Mouse (Mus musculus) stomach, embryonic 14.5 days (tissue): Measurements from ENCODE around the gene Upp1. TPM values are rescaled to one million over a fixed set of nuclear protein-coding genes. Genes with fewer than 3 reads are reported as not detected.

Experiments
- ATAC-seq: fragments of 200-750 bp; cut with Nextera tagmentation; 2 replicates; pipeline ENCODE4 v1.8.0; 2017; ENCODE audit warnings: low read depth, moderate TSS enrichment; ENCODE audit not compliant: insufficient number of reproducible peaks, insufficient read depth, low FRiP score
- H3K27ac ChIP-seq: fragments of 300-500 bp; sonication (generic); 2 replicates; pipeline ENCODE4 v1.5.1; 2014; ENCODE audit warnings: mild to moderate bottlenecking, low read length, moderate library complexity, mixed read lengths
- H3K27me3 ChIP-seq: fragments of 300-500 bp; sonication (generic); 2 replicates; pipeline ENCODE4 v1.6.1; 2014; ENCODE audit warnings: low read length, control low read depth, mixed read lengths; ENCODE audit not compliant: control insufficient read depth, insufficient read depth
- H3K36me3 ChIP-seq: fragments of 300-500 bp; sonication (generic); 2 replicates; pipeline ENCODE4 v1.6.1; 2014; ENCODE audit warnings: mild to moderate bottlenecking, control low read depth, low read length, moderate library complexity, mixed read lengths; ENCODE audit not compliant: control insufficient read depth, insufficient read depth
- H3K4me1 ChIP-seq: fragments of 300-500 bp; sonication (generic); 2 replicates; pipeline ENCODE4 v1.6.1; 2014; ENCODE audit warnings: low read length, control low read depth, mixed read lengths; ENCODE audit not compliant: control insufficient read depth, insufficient read depth
- H3K4me2 ChIP-seq: fragments of 300-500 bp; sonication (generic); replicated peaks from 2 replicates; pipeline ENCODE4 v1.6.1; 2014; ENCODE audit warnings: low read depth, low read length, control low read depth
- H3K4me3 ChIP-seq: fragments of 300-500 bp; sonication (generic); 2 replicates; pipeline ENCODE4 v1.5.1; 2014; ENCODE audit warnings: low read depth, low read length, control low read depth
- H3K9ac ChIP-seq: fragments of 300-500 bp; sonication (generic); replicated peaks from 2 replicates; pipeline ENCODE4 v1.6.1; 2014; ENCODE audit warnings: low read depth, mild to moderate bottlenecking, control low read depth, low read length, moderate library complexity, mixed read lengths
- H3K9me3 ChIP-seq: fragments of 300-500 bp; sonication (generic); 2 replicates; pipeline ENCODE4 v1.6.1; 2016; ENCODE audit warnings: low read depth, low read length, control low read depth; ENCODE audit not compliant: control insufficient read depth
- WGBS: fragments of 180-500 bp; shearing (Covaris S2); extraction: QIAGEN DNeasy Blood & Tissue Kit; methylation state at CpG from one replicate; pipeline ENCODE4 v1.1.7; 2014; 5-methylcytosine and 5-hydroxymethylcytosine counted together
- polyA plus RNA-seq: library from polyadenylated mRNA; unstranded; fragments of >200 nt; fragmentation: Nextera tagmentation; extraction: Ambion mirVana; gene quantifications from 2 replicates; pipeline ENCODE4 v1.2.1, GENCODE M21; 2014

The Upp1 gene
- polyA plus RNA-seq, 1 experiment from 2014 or later = 6.0 TPM

DNA sequence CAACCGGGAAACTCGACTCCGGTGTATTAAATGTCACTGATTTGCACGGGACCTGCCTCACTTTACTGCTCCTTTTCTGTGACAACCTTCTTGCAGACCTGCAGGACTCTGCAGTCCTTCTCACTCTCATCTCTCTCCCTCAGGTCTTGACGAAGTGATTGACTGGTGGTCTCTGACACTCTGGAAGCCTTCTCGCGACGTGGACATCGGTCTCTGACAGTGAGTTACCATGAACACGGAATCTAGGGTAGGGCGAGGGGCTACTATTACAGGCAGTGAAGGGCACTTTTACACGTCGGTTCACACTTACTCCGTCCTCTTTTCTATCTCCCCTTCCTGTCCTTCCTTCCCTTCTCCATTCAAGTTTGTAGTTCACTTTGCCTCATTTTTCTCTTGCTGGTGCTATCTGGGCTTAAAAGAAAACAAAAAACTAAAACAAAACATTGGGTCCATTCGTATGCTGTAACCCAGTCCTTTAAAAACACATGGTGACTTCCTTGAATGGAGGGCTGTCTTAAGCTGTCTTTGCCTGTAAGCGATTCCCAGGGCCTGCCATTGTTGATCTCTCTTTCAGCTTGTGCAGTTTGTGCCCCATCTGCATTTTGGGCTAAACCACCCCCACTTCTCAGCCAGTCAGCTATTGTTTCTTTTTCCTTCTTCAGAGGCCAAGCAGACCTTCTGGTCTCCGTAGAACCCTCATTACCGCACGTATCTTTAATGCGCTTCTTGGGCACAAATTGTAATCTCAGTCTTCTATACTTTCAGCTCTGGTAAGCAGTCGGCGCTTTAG lies 1.5 kb downstream of the Upp1 start:
- Histone ChIP-seq H3K4me3 (peak overlapping the region; percentile 38), H3K27me3 (peaks cover 14% of the 10 kb centered on the region), H3K9me3 (no peaks in the 10 kb centered on the region), H3K4me2 (peak overlapping the region; percentile 90), H3K9ac (no peak overlapping the region; the same call in 1 of the 2 replicates), H3K27ac (no peak overlapping the region), H3K4me1 (peaks cover 17% of the 10 kb centered on the region), H3K36me3 (no peaks in the 10 kb centered on the region)
- ATAC-seq = no peak
- 16% methylated on average over 22 of the region's 22 CpGs for WGBS

DNA sequence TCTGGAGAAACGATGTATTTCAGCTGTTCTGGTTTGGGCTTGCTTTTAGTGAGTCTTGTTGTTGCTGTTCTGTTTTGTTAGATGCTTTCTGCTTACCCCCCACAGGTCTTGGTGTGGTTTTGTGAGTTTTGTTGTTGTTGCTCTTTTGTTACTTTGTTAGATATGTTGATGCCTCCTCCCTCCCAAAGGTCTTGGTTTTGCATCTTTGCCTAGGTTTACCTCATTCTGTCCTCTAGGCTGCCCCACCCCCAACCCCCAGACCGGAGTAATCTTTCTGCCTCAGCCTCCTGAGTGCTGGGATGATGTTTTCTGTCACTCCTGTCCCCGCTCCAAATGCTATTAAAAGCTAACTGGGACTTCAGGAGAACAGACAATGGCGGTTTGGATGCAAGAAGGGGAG lies 4.4 kb downstream of the Upp1 start:
- Histone ChIP-seq H3K9me3 (no peaks in the 10 kb centered on the region), H3K27me3 (peaks cover 11% of the 10 kb centered on the region), H3K4me1 (peaks cover 11% of the 10 kb centered on the region), H3K4me3 (no peak overlapping the region), H3K4me2 (no peak overlapping the region), H3K36me3 (no peaks in the 10 kb centered on the region), H3K27ac (no peak overlapping the region), H3K9ac (no peak overlapping the region)
- no peak for ATAC-seq
- 73% methylated on average over 4 of the region's 4 CpGs for WGBS

DNA sequence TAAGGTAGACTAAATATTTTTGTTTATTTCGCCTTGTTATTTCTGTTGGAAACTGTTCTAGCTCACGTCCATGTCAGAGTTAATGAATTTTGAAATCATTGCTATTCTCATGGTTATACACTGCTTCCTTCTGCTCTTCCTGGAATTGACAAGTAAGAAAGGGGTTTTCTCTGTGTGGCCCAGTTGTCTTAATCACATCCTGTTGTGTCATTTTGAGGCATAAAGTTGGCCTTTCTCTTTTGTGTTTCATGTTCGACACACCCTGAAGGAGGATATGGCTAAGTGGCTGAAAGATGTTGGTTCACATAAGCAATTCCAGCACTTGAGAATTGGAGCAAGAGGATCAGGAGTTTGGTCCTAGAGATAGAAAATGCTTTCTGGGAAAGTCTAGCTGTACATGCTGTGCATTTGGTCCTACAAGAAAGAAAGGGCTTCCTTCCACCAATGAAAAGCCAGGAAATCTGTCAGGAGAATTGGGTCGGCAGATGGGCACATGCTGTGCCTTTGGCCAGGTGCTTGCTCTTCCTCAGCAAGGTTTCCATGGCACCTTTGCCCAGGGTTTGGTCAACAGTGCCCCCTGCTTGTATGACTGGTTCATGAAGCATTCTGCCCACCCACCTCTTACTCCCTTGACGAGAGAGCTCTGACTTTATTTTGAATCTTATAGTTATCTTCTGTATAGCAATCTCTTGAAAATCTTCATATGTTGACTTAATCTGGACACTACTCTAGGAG lies 8.6 kb downstream of the Upp1 start:
- no peak overlapping the region for H3K4me3 ChIP-seq
- H3K4me2 ChIP-seq = no peak overlapping the region
- H3K27me3 ChIP-seq = no peaks in the 10 kb centered on the region
- H3K9ac ChIP-seq = no peak overlapping the region
- no peak overlapping the region for H3K27ac ChIP-seq
- no peaks in the 10 kb centered on the region for H3K36me3 ChIP-seq
- no peaks in the 10 kb centered on the region for H3K9me3 ChIP-seq
- 67% methylated on average over 5 of the region's 5 CpGs for WGBS
- H3K4me1 ChIP-seq = no peaks in the 10 kb centered on the region
- no peak for ATAC-seq

DNA sequence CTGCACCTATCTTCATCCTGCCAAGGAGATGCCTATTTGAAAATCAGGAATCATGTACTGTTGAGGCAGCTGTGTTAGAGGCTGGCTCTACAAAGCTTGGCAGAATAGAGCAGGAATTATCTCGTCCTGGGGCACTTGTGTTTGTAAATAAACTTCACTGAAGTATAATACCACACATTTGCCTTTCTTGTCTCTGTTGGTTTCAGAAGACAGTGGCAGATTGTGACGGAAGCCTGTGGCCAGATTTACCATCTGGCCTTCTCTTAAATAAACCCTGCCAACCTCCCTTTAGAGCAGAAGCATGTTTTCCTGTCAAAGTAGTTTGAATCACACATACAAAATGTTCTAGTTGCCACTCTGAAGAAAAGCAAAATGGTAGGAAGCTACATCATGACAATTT lies 10.2 kb downstream of the Upp1 start:
- WGBS = 36% methylated on average over 2 of the region's 2 CpGs
- H3K36me3 ChIP-seq = no peaks in the 10 kb centered on the region
- H3K4me1 ChIP-seq = no peaks in the 10 kb centered on the region
- no peak overlapping the region for H3K9ac ChIP-seq
- no peaks in the 10 kb centered on the region for H3K9me3 ChIP-seq
- H3K27me3 ChIP-seq = no peaks in the 10 kb centered on the region
- H3K4me3 ChIP-seq = no peak overlapping the region
- no peak for ATAC-seq
- H3K27ac ChIP-seq = no peak overlapping the region
- H3K4me2 ChIP-seq = no peak overlapping the region

GRCm38 (mm10) chr11:9129528-9129927 lies 11.6 kb downstream of the Upp1 start:
- H3K4me2 ChIP-seq = no peak overlapping the region
- 88% methylated on average over 8 of the region's 8 CpGs for WGBS
- H3K9me3 ChIP-seq = no peaks in the 10 kb centered on the region

DNA sequence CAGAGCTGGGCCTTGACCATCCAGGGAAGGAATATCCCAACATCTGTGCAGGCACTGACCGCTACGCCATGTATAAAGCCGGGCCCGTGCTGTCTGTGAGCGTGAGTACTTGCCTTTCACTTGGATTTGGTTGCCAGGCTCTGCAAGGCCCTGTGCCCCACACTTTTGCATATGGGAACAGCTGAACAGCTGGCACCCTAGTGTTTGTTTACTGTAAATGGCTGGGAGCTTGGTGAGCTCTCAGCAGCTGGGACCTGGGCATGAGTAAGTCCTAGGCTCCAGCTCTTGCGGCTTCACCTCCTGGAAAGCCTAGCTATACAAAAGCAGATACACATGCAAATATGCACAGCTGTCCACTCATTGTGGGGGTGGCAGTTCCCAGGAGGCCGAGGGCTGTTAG lies 13.8 kb downstream of the Upp1 start:
- Histone ChIP-seq H3K9ac (no peak overlapping the region), H3K4me1 (no peaks in the 10 kb centered on the region), H3K27me3 (no peaks in the 10 kb centered on the region), H3K4me3 (no peak overlapping the region), H3K4me2 (no peak overlapping the region), H3K9me3 (no peaks in the 10 kb centered on the region), H3K27ac (no peak overlapping the region), H3K36me3 (no peaks in the 10 kb centered on the region)
- ATAC-seq = no peak
- 85% methylated on average over 7 of the region's 7 CpGs for WGBS

More at GRCm38 (mm10) chr11:9129528-9129927, 11.6 kb downstream of the Upp1 start:
- no peak for ATAC-seq
- no peaks in the 10 kb centered on the region for H3K4me1 ChIP-seq
- H3K36me3 ChIP-seq = no peaks in the 10 kb centered on the region
- H3K9ac ChIP-seq = no peak overlapping the region
- H3K27me3 ChIP-seq = no peaks in the 10 kb centered on the region
- H3K27ac ChIP-seq = no peak overlapping the region
- no peak overlapping the region for H3K4me3 ChIP-seq

DNA sequence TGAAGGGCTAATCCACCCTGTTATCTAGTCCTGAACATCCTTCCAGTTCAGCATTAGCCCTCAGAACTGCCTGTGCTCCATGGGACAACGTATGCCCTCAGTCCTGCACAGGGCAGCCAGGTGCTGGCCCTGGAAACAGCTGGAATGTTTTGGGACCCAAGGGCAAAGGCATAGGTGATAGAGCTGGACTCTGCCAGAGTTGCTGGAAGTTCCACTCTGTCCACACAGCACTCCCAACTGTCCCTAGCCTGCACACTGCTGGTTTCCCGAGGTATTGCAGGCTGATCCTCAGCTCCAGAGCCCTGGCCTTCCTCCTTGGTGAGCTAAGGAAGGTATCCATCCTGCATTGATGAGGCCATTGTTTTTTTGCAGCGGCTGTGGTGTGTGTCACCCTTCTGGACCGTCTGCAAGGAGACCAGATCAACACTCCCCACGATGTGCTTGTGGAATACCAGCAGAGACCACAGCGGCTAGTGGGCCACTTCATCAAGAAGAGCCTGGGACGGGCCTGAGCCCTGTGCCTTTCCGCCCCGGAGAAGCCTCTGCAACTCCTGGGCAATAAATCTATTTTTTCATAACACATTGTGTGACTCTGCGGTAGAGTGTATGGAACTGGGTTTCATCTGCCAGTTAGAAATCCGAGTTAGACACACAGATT lies 17.8 kb downstream of the Upp1 start:
- no peaks in the 10 kb centered on the region for H3K36me3 ChIP-seq
- no peak overlapping the region for H3K4me3 ChIP-seq
- ATAC-seq = no peak
- H3K9me3 ChIP-seq = no peaks in the 10 kb centered on the region
- no peak overlapping the region for H3K27ac ChIP-seq
- H3K9ac ChIP-seq = no peak overlapping the region
- H3K4me2 ChIP-seq = no peak overlapping the region
- H3K4me1 ChIP-seq = no peaks in the 10 kb centered on the region
- H3K27me3 ChIP-seq = no peaks in the 10 kb centered on the region
- 81% methylated on average over 11 of the region's 11 CpGs for WGBS

DNA sequence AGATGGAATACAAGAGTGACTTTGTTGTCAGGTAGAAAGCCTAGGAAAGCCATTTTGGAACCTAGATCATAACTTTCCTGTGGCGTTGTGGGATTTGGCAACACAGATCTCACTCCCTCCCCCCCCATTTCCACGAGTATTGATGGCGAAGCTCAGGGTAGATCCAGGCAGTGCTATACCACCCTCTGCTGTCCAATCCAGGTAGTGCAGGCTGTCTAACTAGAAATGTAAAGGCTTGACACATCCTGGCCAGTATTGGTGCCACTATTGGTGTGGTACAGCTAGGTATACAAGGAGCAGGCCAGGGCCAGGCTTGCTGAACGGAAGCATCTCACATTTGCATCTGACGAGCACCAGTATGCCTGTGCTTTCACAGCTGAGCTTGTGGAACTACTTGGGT lies 18.6 kb downstream of the Upp1 start:
- no peak overlapping the region for H3K4me2 ChIP-seq
- H3K9me3 ChIP-seq = no peaks in the 10 kb centered on the region
- ATAC-seq = no peak
- H3K9ac ChIP-seq = no peak overlapping the region
- H3K27ac ChIP-seq = no peak overlapping the region
- 20% methylated on average over 5 of the region's 5 CpGs for WGBS
- no peaks in the 10 kb centered on the region for H3K36me3 ChIP-seq
- H3K27me3 ChIP-seq = no peaks in the 10 kb centered on the region
- H3K4me1 ChIP-seq = no peaks in the 10 kb centered on the region
- no peak overlapping the region for H3K4me3 ChIP-seq
